Mouse (Mus musculus): ENCODE measurements around the gene Ace3.

DNA sequence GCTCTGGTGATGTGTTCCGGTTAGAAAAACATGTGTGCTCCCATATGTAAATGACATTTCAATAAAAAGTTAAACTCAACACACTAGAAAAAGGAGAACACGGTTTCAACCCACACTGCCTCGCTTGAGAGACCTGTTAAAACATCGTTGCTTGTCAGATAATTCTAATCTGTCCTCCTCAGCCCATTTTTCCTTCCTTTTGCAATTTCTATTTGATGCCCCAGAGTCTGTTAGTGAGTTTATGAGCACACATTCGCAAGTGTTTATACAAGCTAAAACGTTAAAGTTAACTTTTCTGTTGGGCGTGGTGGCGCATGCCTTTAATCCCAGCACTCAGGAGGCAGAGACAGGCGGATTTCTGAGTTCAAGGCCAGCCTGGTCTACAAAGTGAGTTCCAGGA lies 40.5 kb downstream of the Ace3 start:
- TF ChIP-seq CTCF (IDR thresholded peaks at IDR 0.05; ENCODE audit: low read depth, low read length) (no peak), POLR2A (IDR thresholded peaks at IDR 0.05; ENCODE audit: borderline replicate concordance, low read depth, low read length) (no peak)
